In genomic region chr8:127452364-127452763, GRCm38 (mm10) we compare ENCODE assay signal across 10 mouse cellular contexts.
"Had no signal": no experiment of that assay in that cellular context is flagged by ENCODE, and none has a peak within 500 bp of the region (broad histone marks: within the 10 kb centered on the region; RNA-seq: fewer than 3 reads in every experiment).

No protein-coding gene starts in this region.

- H3K36me3 ChIP-seq: midbrain, embryonic 15.5 days had no signal

- DNase-seq: kidney, adult 18-20 months; kidney, postnatal 10 days; left cerebral cortex, postnatal 4 days; lung, adult 18-20 months; right cerebral cortex, postnatal 14 days; thymus, postnatal 4 days had no signal

- H3K9me3 ChIP-seq: midbrain, embryonic 15.5 days had no signal

- H3K27ac ChIP-seq: limb, embryonic 13.5 days; liver, embryonic 14.5 days; midbrain, embryonic 15.5 days; stomach, postnatal 0 days had no signal

- H3K4me3 ChIP-seq: limb, embryonic 13.5 days; midbrain, embryonic 15.5 days had no signal

- ATAC-seq: midbrain, embryonic 15.5 days had no signal

- H3K27me3 ChIP-seq: limb, embryonic 13.5 days; midbrain, embryonic 15.5 days had no signal

- H3K4me1 ChIP-seq: limb, embryonic 13.5 days had no signal

- H3K4me2 ChIP-seq: limb, embryonic 13.5 days; midbrain, embryonic 15.5 days had no signal

- H3K9ac ChIP-seq: limb, embryonic 13.5 days; liver, embryonic 14.5 days; midbrain, embryonic 15.5 days had no signal
